Mouse (Mus musculus): ENCODE data around the gene Wdr27.

The Wdr27 gene

GRCm38 (mm10) chr17:14817975-14818374 lies 125.0 kb downstream of the Wdr27 start:
- DNase-seq (ENCODE audit: low spot score) = no peak

- DNase-seq (ENCODE audit: low spot score) = no peak
Observed at GRCm38 (mm10) chr17:14816107-14816506, 126.9 kb downstream of the Wdr27 start.

- no peak for DNase-seq (ENCODE audit: low spot score)
Observed at GRCm38 (mm10) chr17:14815304-14815703, 127.7 kb downstream of the Wdr27 start.

GRCm38 (mm10) chr17:14812631-14813030 lies 130.3 kb downstream of the Wdr27 start:
- no peak for DNase-seq (ENCODE audit: low spot score)

- no peak for DNase-seq (ENCODE audit: low spot score)
Observed at GRCm38 (mm10) chr17:14812033-14812432, 130.9 kb downstream of the Wdr27 start.

GRCm38 (mm10) chr17:14806808-14807207 lies 136.2 kb downstream of the Wdr27 start:
- DNase-seq (ENCODE audit: low spot score) = no peak

GRCm38 (mm10) chr17:14799243-14799642 lies 143.7 kb downstream of the Wdr27 start:
- DNase-seq (ENCODE audit: low spot score) = no peak

- DNase-seq (ENCODE audit: low spot score) = no peak
Observed at GRCm38 (mm10) chr17:14795074-14795473, 147.9 kb downstream of the Wdr27 start.

GRCm38 (mm10) chr17:14779356-14779755 lies 163.6 kb downstream of the Wdr27 start:
- DNase-seq (ENCODE audit: low spot score) = no peak

- no peak for DNase-seq (ENCODE audit: low spot score)
Observed at GRCm38 (mm10) chr17:14771339-14771738, 171.6 kb downstream of the Wdr27 start.

- no peak for DNase-seq (ENCODE audit: low spot score)
Observed at GRCm38 (mm10) chr17:14770377-14770776, 172.6 kb downstream of the Wdr27 start.

Data from ovary, adult 18-20 months (tissue).